Mouse (Mus musculus) CH12.LX (cell line): ENCODE data around the gene Rtbdn. TPM values are rescaled to one million over a fixed set of nuclear protein-coding genes. Genes with fewer than 3 reads are reported as not detected.

Source experiments
- DNase-seq: peaks from one replicate; pipeline ENCODE4 v3.0.0-alpha.2; 2013; ENCODE audit errors: extremely low read depth
- H3K27ac ChIP-seq: 2 replicates; pipeline ENCODE4 v1.5.1; 2012; ENCODE audit warnings: low read depth, mild to moderate bottlenecking, control low read depth, moderate library complexity; ENCODE audit not compliant: insufficient read depth
- H3K27me3 ChIP-seq: replicated peaks from 2 replicates; pipeline ENCODE3; 2012; ENCODE audit warnings: inconsistent platforms
- H3K36me3 ChIP-seq, 2 experiments: replicated peaks in 1 of 2; 2 replicates each; pipeline versions ENCODE3 to v1.6.1; 2012; ENCODE audit warnings: inconsistent platforms in 1 of 2, low read length in 1 of 2, mild to moderate bottlenecking in 1 of 2, mixed read lengths in 1 of 2, moderate library complexity in 1 of 2; ENCODE audit not compliant: control insufficient read depth in 1 of 2, insufficient read depth in 1 of 2
- H3K4me1 ChIP-seq, 2 experiments: 2 replicates each; pipeline ENCODE4 v1.6.1; 2012; ENCODE audit warnings: inconsistent platforms in 1 of 2, moderate library complexity in 1 of 2; ENCODE audit not compliant: insufficient read depth in 2 of 2, control insufficient read depth in 1 of 2
- H3K4me2 ChIP-seq: 2 replicates; pipeline ENCODE4 v1.6.1; 2012; ENCODE audit warnings: low read depth, mild to moderate bottlenecking, control low read depth; ENCODE audit not compliant: poor library complexity, insufficient read depth, severe bottlenecking
- H3K4me3 ChIP-seq, 3 experiments: fragments of 150-350 bp in 1 of 3; sonication (generic) in 1 of 3; replicated peaks in 1 of 3; 2 replicates each; pipeline versions ENCODE3 to v1.5.1; 2011 to 2012; ENCODE audit warnings: low read depth in 2 of 3, low read length in 2 of 3, mild to moderate bottlenecking in 2 of 3, moderate library complexity in 2 of 3, control low read depth in 1 of 3, improper control_type of control experiment in 1 of 3, inconsistent platforms in 1 of 3, mixed read lengths in 1 of 3; ENCODE audit not compliant: poor library complexity in 1 of 3
- H3K79me2 ChIP-seq: replicated peaks from 2 replicates; pipeline ENCODE4 v1.6.1; 2012; ENCODE audit warnings: mild to moderate bottlenecking, moderate library complexity; ENCODE audit not compliant: control insufficient read depth, poor library complexity, insufficient read depth, severe bottlenecking; ENCODE audit errors: extremely low read depth
- H3K9ac ChIP-seq: 2 replicates; pipeline ENCODE4 v1.6.1; 2012; ENCODE audit warnings: low read depth, mild to moderate bottlenecking, control low read depth, moderate library complexity; ENCODE audit not compliant: insufficient read depth
- H3K9me3 ChIP-seq: replicated peaks from 2 replicates; pipeline ENCODE3; 2012; ENCODE audit warnings: low read length, inconsistent platforms, mixed read lengths
- CHD1 ChIP-seq: IDR thresholded peaks from 2 replicates; pipeline ENCODE4 v1.6.1; 2012; ENCODE audit warnings: low read depth, low read length, improper control_type of control experiment, inconsistent platforms
- CTCF ChIP-seq, 2 experiments: IDR thresholded peaks in 1 of 2; conservative IDR thresholded peaks in 1 of 2; 2 replicates each; pipeline ENCODE4 v1.5.1; 2011 to 2012; ENCODE audit warnings: low read depth in 2 of 2, low read length in 2 of 2, improper control_type of control experiment in 1 of 2, inconsistent platforms in 1 of 2, mild to moderate bottlenecking in 1 of 2, moderate library complexity in 1 of 2
- ELF1 ChIP-seq: IDR thresholded peaks from 2 replicates; pipeline ENCODE4 v1.6.1; 2014; ENCODE audit warnings: low read depth, mild to moderate bottlenecking, inconsistent platforms, low read length, improper control_type of control experiment
- EP300 ChIP-seq: IDR thresholded peaks from 2 replicates; pipeline ENCODE4 v1.6.1; 2011; ENCODE audit warnings: low read length, improper control_type of control experiment
- ETS1 ChIP-seq: conservative IDR thresholded peaks from 2 replicates; pipeline ENCODE4 v1.6.1; 2012; ENCODE audit warnings: low read depth, mild to moderate bottlenecking, inconsistent platforms, low read length, improper control_type of control experiment, moderate library complexity
- HCFC1 ChIP-seq: IDR thresholded peaks from 2 replicates; pipeline ENCODE4 v1.6.1; 2012; ENCODE audit warnings: low read depth, mild to moderate bottlenecking, inconsistent platforms, low read length, improper control_type of control experiment
- JUN ChIP-seq: IDR thresholded peaks from 2 replicates; pipeline ENCODE4 v1.6.1; 2011; ENCODE audit warnings: low read depth, mild to moderate bottlenecking, low read length, improper control_type of control experiment, moderate library complexity; ENCODE audit not compliant: insufficient read depth
- JUND ChIP-seq: conservative IDR thresholded peaks from 2 replicates; pipeline ENCODE4 v1.6.1; 2011; ENCODE audit warnings: low read depth, low read length, improper control_type of control experiment
- KAT2A ChIP-seq: IDR thresholded peaks from 2 replicates; pipeline ENCODE4 v1.6.1; 2012; ENCODE audit warnings: low read length, improper control_type of control experiment, inconsistent platforms; ENCODE audit not compliant: insufficient replicate concordance
- MAX ChIP-seq: IDR thresholded peaks from 2 replicates; pipeline ENCODE4 v1.6.1; 2011; ENCODE audit warnings: low read length, improper control_type of control experiment
- NELFE ChIP-seq: IDR thresholded peaks from 2 replicates; pipeline ENCODE4 v1.6.1; 2011; ENCODE audit warnings: low read depth, low read length, improper control_type of control experiment
- NRF1 ChIP-seq: IDR thresholded peaks from 2 replicates; pipeline ENCODE4 v1.6.1; 2014; ENCODE audit warnings: low read depth, mild to moderate bottlenecking, inconsistent platforms, low read length, improper control_type of control experiment, moderate library complexity
- POLR2A ChIP-seq: IDR thresholded peaks from 2 replicates; pipeline ENCODE4 v1.6.1; 2011; ENCODE audit warnings: low read depth, mild to moderate bottlenecking, improper control_type of control experiment, low read length
- RCOR1 ChIP-seq: conservative IDR thresholded peaks from 2 replicates; pipeline ENCODE4 v1.6.1; 2012; ENCODE audit warnings: low read depth, mild to moderate bottlenecking, inconsistent platforms, low read length, improper control_type of control experiment
- SIN3A ChIP-seq: IDR thresholded peaks from 2 replicates; pipeline ENCODE4 v1.6.1; 2012; ENCODE audit warnings: low read length, improper control_type of control experiment, inconsistent platforms
- TBP ChIP-seq: conservative IDR thresholded peaks from 2 replicates; pipeline ENCODE4 v1.6.1; 2011; ENCODE audit warnings: low read depth, low read length, improper control_type of control experiment
- USF1 ChIP-seq: IDR thresholded peaks from 2 replicates; pipeline ENCODE4 v1.6.1; 2014; ENCODE audit warnings: low read depth, mild to moderate bottlenecking, inconsistent platforms, low read length, improper control_type of control experiment
- ZC3H11A ChIP-seq: IDR thresholded peaks from 2 replicates; pipeline ENCODE4 v1.6.1; 2012; ENCODE audit warnings: low read depth, mild to moderate bottlenecking, inconsistent platforms, low read length, improper control_type of control experiment
- ZKSCAN1 ChIP-seq: IDR thresholded peaks from 2 replicates; pipeline ENCODE4 v1.6.1; 2012; ENCODE audit warnings: low read depth, inconsistent platforms, low read length, improper control_type of control experiment, borderline replicate concordance
- ZMIZ1 ChIP-seq: IDR thresholded peaks from 2 replicates; pipeline ENCODE4 v1.6.1; 2012; ENCODE audit warnings: low read depth, mild to moderate bottlenecking, inconsistent platforms, low read length, improper control_type of control experiment
- dilution Hi-C: fragments of 300-500 bp; cut with MboI; formaldehyde crosslinking; loops from 2 replicates; pipeline ENCODE4 v1.14.3; 2020; ENCODE audit warnings: low sequenced_read_pairs; ENCODE audit not compliant: extremely low pct_unique_long_range_greater_than_20kb, extremely low pct_ligation_motif_present
- in situ Hi-C: fragments of 300-500 bp; cut with MboI; formaldehyde crosslinking; loops from 3 replicates; pipeline ENCODE4 v1.14.3; 2019; ENCODE audit warnings: low sequenced_read_pairs, low pct_ligation_motif_present, low pct_unique_long_range_greater_than_20kb, mixed read lengths
- polyA plus RNA-seq: library from polyadenylated mRNA; unstranded; fragments of >175 nt; gene quantifications from 2 replicates; pipeline ENCODE4 v1.2.1, GENCODE M21; 2012; ENCODE audit warnings: low read depth; ENCODE audit not compliant: insufficient read length
- total RNA-seq, 2 experiments: library from RNA; depleted of rRNA; stranded (reverse); fragments of 300-350 nt in 1 of 2; fragments of >200 nt in 1 of 2; gene quantifications; 2 replicates each; pipeline ENCODE4 v1.2.3; 2012 to 2014

Gene Rtbdn
- total and polyA plus RNA-seq, 3 experiments: 0.21 to 1.8 TPM; not detected in 1

GRCm38 (mm10) chr8:84904351-84904750 lies 42.4 kb upstream of the Rtbdn start:
- peaks cover 21% of the 10 kb centered on the region for H3K27me3 ChIP-seq
- no peak overlapping the region for H3K4me3 ChIP-seq
- H3K36me3 ChIP-seq: no peaks in the 10 kb centered on the region
- no peak overlapping the region for H3K27ac ChIP-seq
- dilution Hi-C loops: no loop called here
- H3K9ac ChIP-seq: no peak overlapping the region
- no peaks in the 10 kb centered on the region for H3K79me2 ChIP-seq
- DNase-seq: no peak
- no peaks in the 10 kb centered on the region for H3K9me3 ChIP-seq
- TF ChIP-seq HCFC1: no peak
- no peak for TF ChIP-seq NELFE
- TF ChIP-seq TBP: no peak
- TF ChIP-seq ZKSCAN1: no peak
- no peak for TF ChIP-seq MAX
- no peak for TF ChIP-seq POLR2A
- TF ChIP-seq CHD1: no peak
- TF ChIP-seq RCOR1: no peak
- TF ChIP-seq EP300: no peak
- TF ChIP-seq JUND: no peak
- no peak for TF ChIP-seq JUN
- TF ChIP-seq ZMIZ1: no peak
- peaks cover 7 to 15% of the 10 kb centered on the region in 2 experiments for H3K4me1 ChIP-seq
- in situ Hi-C loops: no loop called here
- H3K4me2 ChIP-seq: no peak overlapping the region

- dilution Hi-C loops (no loop called here), in situ Hi-C loops (no loop called here)
- no peak for DNase-seq
- H3K79me2 ChIP-seq: no peaks in the 10 kb centered on the region
- H3K4me2 ChIP-seq: no peak overlapping the region
- no peak overlapping the region for H3K9ac ChIP-seq
- peaks cover 7 to 25% of the 10 kb centered on the region in 2 experiments for H3K36me3 ChIP-seq
- peaks cover 14% of the 10 kb centered on the region for H3K27me3 ChIP-seq
- TF ChIP-seq NRF1 (no peak), MAX (no peak), ELF1 (no peak), USF1 (no peak), KAT2A (no peak), ETS1 (no peak), SIN3A (no peak), JUN (no peak), ZC3H11A (no peak), CTCF (conservative IDR thresholded peaks at IDR 0.05 in 1 of 2, IDR thresholded peaks at IDR 0.05 in 1 of 2; ENCODE audit: low read depth in 2 of 2, low read length in 2 of 2) (no peak), CHD1 (no peak), ZKSCAN1 (no peak)
- no peaks in the 10 kb centered on the region for H3K9me3 ChIP-seq
- no peak overlapping the region for H3K4me3 ChIP-seq
- peaks cover 8 to 25% of the 10 kb centered on the region in 2 experiments for H3K4me1 ChIP-seq
- H3K27ac ChIP-seq: no peak overlapping the region
Measured at GRCm38 (mm10) chr8:84907037-84907436, 39.8 kb upstream of the Rtbdn start.
